Mouse (Mus musculus) cerebellum, adult 8-10 months (tissue): ENCODE data around the gene Sdf2l1.
"Not testable (repeated sequence)": the region's sequence is repeated elsewhere in the genome, so short reads cannot be mapped to it uniquely, and the experiment has no call there.

Experiments
- DNase-seq: peaks from one replicate; pipeline ENCODE4 v3.0.0; 2022

The Sdf2l1 gene

DNA sequence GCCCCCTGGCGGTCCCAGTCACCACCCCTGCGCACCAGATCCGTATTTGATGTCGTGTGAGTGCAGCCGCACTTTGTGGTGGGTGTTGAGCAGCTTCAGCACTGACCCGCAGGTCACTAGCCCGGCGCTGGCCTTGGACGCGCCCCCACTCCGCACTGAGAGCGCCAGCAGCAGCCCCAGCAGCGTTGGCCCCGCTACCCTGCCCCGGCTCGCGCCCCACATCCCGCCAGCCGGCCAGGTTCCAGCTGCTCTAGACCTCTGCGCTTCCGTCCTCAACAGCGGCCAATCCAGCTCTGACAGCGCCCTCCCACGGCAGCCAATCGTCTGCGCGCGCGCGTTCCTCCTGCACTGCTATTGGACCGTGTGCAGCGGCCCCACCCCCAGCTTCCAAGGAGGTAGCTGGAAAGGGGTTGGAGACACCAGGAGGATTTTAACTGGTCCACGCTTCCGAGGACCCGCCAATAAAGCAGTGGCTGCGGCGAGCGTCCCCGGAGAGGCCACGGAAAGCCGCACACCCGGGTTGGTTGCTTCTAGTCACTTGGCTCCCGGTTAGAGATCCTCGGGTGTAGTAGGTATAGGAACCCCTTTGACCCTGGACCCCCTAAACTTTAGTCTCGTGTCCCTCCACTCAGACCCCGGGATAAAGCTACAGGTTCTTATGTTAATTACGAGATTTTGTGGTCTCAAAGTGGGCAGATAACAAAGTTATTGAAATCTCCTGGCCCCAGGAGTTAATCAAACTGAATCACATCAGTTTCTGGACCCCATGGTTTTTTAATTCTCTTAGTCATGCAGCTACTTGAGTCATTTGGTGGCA, at the start of gene Sdf2l1:
Gene Sdf2l1 (minus strand): TSS at position 295 of the 817 bp plus-strand sequence.
- DNase-seq, result peak; percentile 98

DNA sequence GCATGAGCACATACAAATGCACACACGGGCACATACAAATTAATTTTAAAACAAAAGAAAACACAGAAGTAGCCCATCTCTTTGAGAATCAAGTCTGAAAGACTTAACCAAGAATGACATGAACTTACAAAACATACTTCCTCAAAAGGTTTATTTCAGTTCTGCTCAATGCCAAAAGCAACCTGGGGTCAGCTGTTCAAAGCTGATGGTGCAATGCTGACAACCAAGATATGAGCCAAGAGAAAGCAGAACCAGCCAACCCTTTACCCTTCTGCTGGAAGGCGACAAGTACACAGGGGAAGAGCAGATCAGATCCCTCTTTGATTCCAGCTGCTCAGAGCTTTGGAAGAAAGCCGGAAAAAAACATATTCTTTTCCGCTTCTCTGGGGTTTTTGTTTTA, 49.2 kb upstream of the Sdf2l1 start:
- DNase-seq, result no peak

DNA sequence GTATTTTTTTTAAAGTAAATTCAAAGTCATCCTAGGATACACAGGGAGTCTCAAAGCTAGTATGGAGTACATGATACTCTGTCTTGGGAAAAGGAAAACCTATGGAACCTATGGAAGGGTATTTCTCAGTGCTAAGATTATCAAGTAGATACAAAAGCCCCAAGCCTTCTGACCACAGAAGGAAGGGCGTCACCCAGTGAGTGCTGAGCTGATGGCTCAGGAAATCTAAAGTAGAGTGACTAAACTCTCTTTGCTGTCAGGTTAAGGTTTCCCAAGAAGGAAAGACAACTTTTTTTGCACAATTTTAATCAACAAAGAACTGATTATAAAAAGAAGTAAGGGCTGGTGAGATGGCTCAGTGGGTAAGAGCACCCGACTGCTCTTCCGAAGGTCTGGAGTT, 47.5 kb upstream of the Sdf2l1 start:
- DNase-seq, result no peak

DNA sequence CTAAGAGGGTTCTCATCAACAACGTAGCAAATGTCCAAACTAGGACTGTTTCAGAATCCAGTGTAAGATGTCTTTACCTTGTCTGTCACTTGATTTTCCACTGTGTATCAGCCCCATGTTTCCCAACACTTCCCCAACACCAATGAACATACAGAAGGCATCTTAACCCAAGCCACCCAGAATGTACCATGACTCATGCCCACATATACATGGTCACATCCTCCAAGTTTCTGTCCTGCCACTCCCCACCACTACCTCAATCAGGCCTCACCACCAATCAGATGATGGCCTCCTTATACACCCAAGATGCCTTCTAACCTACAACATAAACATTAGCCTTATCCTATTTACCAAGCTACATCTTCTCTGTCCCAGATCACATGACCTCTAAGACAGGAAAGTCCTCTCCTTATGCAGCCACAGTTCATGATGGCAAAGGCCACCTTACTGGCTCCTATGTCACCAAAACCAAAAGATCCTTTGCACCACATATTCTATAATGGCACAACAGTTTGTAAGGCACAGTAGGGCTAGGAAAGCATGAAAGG, 45.5 kb upstream of the Sdf2l1 start:
- no peak for DNase-seq

DNA sequence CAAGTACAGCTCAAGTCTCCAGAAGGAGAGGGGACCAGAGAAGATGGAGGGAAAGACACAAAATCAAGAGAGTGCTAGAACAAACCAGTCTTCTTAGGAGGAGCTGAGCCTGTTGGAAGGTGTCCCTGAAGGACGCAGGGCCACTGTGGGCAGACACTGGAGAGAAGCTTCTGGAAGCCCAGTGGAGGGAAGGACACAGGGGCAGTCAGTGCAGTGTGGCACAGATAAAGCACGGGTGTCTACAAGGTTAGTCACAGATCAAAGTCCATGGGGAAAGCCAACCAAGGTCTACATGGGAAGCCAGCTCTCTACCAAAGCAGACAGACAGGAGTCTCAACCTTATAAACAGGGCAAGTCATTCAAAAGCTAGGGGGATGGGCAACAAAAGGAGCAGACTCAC, 43.6 kb upstream of the Sdf2l1 start:
- no peak for DNase-seq

DNA sequence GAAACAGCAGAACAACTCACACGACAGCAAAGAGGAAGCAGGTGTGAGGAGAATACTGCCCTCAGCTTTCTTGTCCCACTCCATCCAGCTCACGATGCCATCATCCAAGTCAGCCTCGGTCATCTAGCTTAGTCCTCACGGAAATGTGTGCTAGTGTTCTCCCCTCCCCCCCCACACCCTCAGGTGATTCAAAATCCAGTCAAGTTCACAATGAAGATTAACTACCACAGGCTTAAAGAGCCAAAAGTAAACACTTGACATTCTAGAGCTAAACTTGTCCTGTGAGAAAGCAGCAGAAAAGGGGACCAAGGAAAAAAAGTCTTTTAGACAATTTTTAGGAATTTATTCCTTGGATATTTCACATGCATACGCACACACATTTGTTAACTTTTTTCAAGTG, 35.9 kb upstream of the Sdf2l1 start:
- no peak for DNase-seq

DNA sequence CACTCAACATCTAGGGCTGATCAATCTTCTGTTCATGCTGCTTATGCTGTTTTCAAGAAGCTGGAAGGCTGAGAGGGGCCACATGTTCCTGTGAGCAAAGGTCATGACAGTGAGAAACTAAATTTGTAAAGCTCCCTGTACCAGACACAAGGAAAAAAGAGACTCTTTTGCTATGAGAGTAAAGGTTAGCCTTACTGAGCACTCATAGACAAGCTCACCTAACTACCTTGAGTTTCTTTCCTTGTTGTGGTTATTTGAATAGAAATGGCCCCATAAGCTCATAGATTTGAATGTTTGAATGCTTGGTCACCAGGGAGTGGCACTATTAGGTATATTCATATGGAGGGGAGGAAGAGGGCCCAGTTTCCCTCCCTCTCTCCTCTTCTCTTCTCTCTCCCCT, 35.0 kb upstream of the Sdf2l1 start:
- no peak for DNase-seq

DNA sequence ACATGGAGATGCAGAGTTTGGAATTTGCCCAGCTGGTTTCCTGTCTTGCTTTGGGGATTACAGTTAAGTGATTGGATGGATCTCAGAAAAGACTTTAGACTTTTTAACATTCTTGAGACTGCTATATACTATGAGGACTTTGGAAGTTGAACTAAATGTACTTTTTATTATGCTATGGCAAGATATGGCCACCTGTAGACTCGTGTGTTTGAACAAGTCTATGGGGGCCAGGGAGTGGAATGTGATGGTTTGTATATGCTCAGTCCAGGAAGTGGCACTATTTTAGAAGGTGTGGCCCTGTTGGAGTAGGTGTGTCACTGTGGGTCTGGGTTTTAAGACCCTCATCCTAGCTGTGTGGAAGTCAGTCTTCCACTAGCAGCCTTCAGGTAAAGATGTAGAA, 33.3 kb upstream of the Sdf2l1 start:
- DNase-seq, result not testable (repeated sequence)

DNA sequence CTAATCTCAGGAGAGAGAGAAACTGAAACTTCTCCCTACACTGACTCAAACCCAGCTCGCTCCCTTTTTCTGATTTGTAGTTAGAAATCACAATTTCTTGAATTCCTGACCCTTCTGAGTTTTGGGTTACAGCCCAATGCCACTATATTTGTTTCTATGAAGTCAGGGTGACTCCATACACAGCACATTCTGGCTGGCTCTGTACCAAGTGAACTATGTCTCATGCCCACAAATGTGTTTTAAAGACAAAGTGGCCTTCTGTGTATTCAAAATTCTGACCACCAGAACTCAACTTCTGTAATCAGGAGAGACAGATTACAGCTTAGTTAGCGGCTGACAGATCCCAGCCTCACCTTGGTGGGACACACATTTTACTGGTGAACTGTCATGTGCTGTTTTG, 22.2 kb upstream of the Sdf2l1 start:
- no peak for DNase-seq

DNA sequence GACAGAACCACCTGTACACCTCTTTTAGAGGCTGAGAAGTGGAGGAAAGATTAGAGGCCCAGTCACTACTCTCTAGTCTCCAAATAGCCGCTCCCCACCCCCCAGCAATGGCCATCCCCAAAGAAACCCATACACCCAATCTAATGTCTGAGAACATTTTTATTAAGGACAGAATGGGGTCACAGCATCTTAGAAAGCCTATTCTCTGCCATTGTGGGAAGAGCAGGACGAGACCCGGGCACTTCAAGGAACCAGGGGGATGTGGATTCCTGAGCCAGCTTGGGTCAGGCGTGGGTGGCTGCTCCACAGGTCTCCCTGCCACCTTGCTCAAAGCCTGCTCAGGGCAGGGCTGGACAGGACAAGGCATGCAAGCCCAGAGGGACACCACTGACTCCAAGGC, 19.7 kb upstream of the Sdf2l1 start:
- DNase-seq, result no peak

DNA sequence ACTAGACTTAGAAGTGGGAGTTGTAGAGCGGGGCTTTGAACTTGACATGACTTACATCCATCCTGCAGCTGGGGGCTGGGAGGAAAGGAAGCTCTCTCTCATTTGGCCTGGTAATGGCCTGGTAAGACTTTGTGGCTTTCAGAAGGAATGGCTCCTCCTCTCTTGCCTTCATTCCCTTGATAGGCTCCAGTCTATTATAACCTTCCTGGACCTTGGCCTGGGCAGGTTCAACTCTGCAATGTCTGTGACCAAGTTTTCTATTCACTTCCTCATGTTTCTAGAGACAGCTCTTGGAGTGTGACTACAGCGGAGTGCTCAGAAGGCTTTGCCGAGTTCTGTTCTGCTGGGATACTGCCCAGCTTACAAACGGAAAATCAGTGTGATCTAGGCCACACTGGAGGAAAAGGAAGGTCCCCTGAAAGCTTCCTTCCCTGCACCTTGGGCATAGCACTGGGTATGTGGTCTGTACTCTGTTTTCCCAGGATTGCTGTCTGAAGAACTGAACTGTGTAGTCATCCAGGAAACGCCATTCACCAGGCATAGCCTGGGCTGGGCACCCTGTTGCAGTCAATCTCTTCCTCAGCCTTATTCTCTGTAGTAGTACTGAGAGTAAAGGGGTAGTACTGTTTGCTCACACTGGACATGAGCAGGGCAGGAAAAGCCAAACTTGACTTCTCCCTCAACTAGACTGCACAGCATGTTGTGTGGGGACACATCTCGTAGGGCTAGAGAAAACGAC, 18.5 kb upstream of the Sdf2l1 start:
- DNase-seq, result no peak

DNA sequence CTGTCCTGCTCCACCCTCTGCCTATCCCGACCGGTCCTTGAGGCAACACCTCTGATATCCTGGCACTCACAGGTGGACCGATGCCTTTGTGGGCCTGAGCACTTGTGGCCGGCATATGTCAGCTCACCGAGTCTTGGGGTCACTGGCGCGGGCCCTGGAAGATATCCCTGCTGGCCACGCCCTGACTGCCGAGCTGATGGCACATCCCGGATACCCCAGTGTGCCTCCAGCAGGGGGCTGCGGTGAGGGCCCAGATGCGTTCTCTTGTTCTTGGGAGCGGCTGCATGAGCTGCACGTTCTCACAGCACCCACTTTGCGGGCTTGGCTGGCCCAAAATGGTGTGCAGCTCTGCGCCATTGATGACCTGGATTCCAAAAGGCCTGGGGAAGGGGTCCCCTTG, 15.9 kb upstream of the Sdf2l1 start:
- DNase-seq, result peak; percentile 27

DNA sequence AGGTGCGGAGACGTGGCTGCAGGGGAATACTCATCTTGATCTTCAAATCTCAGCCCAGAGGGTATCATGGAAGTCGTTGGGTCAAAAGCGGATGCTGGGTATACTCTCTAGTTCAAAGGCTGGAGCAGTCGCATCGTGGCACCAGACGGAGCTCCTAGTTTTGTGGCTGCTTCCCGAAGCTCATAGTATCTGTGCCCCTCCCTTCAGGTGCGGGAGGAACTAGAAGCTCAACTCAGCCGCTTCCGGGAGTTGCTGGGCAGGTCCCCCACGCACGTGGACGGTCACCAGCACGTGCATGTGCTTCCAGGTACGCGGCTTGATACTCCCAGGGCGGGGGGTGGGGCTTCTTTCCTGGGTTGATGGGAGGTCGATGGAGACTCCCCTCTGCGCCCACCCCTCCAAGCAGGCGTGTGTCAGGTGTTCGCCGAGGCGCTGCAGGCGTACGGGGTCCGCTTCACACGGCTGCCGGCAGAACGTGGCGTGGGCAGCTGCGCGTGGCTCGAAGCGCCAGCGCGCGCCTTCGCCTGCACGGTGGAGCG, 15.3 kb upstream of the Sdf2l1 start:
- DNase-seq, result no peak

DNA sequence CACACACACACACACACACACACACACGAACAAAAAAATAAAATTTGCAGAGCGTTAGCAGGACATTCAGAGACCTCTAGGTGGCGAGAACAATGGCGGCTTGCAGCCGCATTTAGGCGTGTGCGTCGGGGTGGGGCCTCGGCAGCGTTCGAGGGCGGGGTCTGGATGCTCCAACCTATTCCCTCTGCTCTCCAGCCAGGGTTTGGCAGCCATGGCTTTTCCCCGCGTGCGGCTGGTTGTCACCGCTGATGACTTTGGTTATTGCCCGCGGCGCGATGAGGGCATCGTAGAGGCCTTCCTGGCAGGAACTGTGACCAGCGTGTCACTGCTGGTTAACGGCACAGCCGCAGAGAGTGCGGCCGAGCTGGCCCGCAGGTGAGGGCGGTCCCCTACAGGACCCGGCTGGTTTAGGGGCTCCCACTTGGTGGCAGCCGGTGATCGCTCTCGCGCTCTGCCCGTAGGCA, 14.6 kb upstream of the Sdf2l1 start, which contains the start of gene Ccdc116:
Gene Ccdc116 (minus strand): TSS at position 458 of the 464 bp plus-strand sequence.
- peak; percentile 78 for DNase-seq

DNA sequence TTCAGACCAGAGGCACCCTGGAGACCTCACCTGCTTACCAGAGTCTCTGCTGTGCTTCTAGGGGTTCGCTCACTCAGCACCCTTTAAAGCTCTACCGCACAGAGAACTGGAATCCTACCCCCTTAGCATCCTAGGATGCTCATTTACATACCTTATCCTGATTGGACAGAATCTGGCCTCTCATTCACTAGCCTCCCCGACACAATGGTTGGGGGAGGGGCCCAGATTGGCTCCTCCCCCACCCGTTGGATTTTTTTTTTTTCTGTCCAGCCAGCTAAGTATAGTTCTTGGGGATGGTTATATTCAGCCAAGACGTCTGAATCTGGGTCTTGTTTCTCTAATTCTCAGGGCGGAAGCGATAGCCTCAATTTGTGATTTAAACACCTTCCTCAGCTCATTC, 12.2 kb upstream of the Sdf2l1 start, which contains the start of gene Ydjc:
Gene Ydjc (plus strand): TSS at position 283 of the 400 bp plus-strand sequence.
- no peak for DNase-seq

DNA sequence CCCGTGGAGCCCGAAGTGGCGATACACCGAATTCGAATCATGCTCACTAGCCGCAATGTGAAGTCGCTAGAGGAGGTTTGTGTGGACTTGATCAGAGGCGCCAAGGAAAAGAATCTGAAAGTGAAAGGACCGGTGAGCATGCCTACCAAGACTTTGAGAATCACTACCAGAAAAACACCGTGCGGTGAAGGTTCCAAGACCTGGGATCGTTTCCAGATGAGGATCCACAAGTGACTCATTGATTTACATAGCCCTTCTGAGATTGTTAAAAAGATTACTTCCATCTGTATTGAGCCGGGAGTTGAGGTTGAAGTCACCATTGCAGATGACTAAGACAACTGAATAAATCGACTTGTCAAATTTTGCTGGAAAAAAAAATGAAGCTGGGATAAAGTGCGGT, 5.2 kb upstream of the Sdf2l1 start:
- no peak for DNase-seq

DNA sequence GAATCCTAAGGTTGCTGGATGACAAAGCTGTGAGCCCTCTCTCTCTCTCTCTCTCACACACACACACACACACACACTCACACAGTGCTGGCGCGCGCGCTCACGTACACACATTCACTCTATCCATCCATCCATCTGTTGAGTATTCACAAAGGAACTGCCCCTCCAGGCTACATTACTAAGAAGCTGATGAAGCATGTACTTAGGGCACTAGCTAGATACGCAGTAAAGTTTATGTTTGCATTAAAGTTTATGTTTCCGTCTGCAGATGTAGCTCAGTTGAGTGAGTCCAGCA, 670 bp upstream of the Sdf2l1 start:
- DNase-seq, result no peak

DNA sequence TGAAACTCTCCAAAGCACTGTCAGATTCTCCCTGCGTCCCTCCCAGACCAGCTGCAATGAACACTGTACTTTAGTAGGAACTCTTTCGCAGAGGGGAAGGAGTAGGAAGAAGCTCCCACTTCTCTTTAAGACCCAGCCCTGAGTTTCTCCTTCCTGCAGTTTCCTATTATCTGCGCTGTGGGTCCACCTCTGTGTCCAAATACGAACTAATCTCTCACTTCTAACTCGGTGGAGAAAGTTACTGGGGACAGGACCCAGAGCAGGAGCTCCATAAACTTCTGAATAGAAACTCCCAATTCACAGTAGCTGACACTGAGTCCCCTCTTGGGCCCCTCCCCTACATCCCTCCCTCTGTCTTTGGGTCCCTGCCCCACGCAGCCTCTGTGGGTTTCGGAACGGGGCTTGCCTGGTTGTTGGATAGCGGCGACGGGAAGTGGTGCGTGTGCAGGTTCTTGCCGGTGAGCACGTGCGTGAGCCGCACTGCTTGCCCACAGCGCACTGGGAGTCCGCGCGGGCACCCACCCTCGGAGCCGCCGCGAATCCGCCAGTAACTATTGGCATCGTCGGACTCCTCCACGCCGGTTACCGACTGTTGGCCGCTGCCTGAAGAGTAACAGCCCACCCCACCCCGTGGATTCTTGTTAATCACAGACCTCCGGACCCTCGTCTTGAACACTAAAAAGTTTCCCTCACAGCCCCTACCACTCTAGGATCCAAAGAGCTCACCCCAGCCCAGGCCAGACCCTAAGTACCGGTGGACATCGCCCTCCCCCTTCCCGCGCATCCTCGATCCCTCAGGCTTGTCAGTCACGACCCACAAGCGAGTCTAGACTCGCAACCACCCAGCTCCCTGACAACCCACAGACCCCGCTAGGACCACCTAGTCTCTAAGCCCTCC, 743 bp downstream of the Sdf2l1 start:
- no peak for DNase-seq

DNA sequence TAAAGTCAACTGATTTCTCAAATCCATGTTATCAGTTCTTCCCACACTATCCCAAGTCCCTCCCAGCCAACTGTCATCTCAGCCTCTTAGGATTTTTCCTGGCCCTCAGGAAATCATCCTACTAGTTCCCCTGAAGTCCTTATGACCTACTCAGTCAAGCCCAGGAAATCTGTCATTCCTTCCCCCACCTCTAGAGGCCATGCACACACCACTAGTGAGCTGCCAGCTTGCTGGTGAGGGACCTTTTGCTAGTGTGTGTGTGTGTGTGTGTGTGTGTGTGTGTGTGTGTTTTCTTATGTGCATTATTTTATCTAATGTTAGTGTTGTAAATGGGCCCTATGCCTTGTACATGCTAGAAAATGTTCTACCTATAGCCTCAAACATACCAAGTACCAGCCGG, 4.9 kb downstream of the Sdf2l1 start:
- DNase-seq, result no peak

DNA sequence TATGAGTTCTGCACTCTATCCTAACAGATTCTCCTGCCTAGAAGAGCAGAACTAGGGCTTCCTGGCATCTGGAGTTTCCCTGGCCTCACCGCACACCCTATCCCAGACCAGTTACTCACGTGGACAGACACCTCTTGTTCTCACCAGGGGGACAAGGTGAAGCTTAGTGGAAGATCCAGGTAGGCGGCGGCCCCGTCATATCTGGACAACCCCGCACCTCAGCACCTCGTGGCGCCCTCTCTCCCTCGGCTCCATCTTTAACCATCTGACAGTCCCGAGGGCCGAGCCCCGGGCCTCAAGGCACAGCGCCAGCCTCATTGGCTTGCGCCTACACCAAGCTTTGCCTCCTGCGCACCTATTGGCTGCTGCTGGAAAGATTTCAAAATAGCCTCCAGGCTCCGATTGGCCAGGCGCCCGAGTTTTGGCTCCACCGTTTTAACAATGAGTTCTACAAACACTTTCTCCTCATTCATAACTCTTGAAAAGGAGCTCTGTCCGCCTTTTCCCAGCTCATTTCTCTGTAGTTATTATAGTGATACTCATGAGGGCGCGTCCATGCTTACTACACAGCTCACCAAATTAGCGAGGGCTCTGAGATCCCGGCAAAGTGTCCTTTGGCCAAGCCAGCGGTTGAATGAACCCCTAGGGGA, 7.2 kb downstream of the Sdf2l1 start, which contains the start of gene 2610318N02Rik:
Gene 2610318N02Rik (minus strand): TSS at position 297 of the 650 bp plus-strand sequence.
- peak; percentile 53 for DNase-seq

DNA sequence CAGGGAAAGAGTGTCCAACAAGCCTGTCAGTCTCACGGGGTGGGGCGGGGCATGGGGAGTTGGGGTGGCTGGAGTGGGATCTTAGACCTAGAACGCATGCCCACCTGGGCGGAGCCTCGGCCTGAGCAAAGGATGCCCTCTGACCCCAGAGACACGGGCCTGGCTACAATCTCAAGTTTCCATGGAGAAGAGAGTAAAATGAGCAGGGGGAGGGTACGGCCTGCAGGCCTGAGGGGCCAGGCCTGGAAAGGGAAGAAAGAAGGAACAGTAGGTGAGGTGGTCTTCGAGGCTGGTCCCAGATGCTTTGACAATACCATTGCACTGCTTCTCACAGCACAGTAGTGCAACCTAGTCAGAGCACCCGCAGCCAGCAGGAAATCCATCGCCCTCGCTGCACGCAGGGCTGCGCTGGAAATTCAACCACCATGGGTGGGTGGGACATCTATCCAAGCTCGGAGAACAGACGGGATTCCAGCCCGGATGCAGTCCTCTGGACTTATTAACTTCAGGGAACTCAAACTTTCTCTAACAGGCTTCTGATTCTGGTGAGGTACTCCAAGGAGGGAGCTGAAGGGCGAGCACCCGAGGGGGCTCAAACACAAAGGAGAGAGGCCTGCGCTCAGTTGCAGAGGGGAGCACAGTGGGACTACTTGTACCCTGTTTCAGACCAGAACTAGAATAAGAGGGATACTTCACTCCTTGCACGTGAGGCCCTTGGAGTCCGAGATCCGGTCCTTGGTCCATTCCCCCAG, 7.9 kb downstream of the Sdf2l1 start:
- DNase-seq, result no peak
